Comparison of ENCODE assay signal across 11 mouse cellular contexts in the genomic region with DNA sequence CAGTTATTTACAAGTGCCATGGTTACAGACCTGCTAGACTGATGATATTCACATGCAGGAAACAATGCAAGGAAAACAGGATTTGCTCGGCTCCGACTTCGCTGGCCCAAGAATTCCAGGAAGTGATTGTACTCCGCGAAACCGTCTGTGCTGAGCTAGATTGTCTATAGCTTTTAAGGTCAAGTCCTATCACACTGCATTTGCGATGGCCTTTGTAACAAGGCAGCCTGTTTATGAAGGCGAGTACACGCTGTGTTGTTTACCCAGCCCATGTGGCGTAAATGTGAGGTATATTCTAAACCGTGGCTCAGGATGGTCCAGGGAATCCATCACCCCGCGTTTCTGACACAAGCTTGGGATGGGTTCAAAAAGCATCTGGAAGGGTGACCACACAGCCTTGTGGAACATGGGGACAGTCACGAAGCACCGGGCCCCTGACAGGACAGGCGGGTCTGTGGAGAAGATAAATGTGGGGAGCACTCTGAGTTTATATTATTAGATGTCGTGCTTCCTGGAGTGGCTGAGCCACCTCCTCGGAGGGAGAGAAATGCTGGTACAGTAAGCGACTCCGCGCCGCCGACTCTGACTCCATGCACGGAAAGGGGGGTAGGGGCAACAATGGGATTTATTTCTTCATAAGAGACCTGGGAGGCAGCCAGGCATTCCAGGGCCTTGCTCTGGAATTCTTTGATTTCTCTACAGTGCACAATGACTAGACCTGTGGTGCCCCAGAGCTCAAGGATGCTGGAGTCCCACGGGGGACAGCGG.
A peak's percentile ranks its signal among the peaks of the same experiment; 100 is the strongest.
DNase-seq lines count a peak whose midpoint lies in the region; ATAC-seq and TF ChIP-seq lines count a peak whose summit lies in the region.
"Had no signal": no experiment of that assay in that cellular context is flagged by ENCODE, and none has a peak within 500 bp of the region (broad histone marks: within the 10 kb centered on the region; RNA-seq: fewer than 3 reads in every experiment).

No protein-coding gene starts in this region.

- H3K4me1 ChIP-seq in heart, embryonic 11.5 days (ENCODE audit: control insufficient read depth, insufficient read depth, low read length) = no peaks in the 10 kb centered on the region
- H3K4me1 ChIP-seq in kidney, postnatal 0 days (replicated peaks; ENCODE audit: insufficient read depth, low read length) = no peaks in the 10 kb centered on the region
- peaks cover 11% of the 10 kb centered on the region; the same call in 1 of the 2 replicates for H3K4me1 ChIP-seq in lung, embryonic 15.5 days
- H3K4me1 ChIP-seq: limb, embryonic 13.5 days had no signal

- no peak for TF ChIP-seq CTCF in kidney, postnatal 0 days (IDR thresholded peaks at IDR 0.05; ENCODE audit: low read depth)

- DNase-seq in embryo, embryonic 10.5 days (ENCODE audit: low spot score) = peak; percentile 13
- DNase-seq in embryo, embryonic 9.5 days (ENCODE audit: extremely low spot score) = no peak
- DNase-seq in kidney, postnatal 0 days (ENCODE audit: low spot score) = peak; percentile 69
- no peak for DNase-seq in thymus, postnatal 14 days
- DNase-seq in right cerebral cortex, adult 2 months (ENCODE audit: low spot score in 2 of 2) = no peak
- no peak for DNase-seq in cerebellum, adult 9-10 months
- DNase-seq: B cell, adult 2 months; thymus, postnatal 25 days had no signal

- no peaks in the 10 kb centered on the region for H3K27me3 ChIP-seq in heart, embryonic 11.5 days (ENCODE audit: control insufficient read depth, insufficient read depth, low read length)
- no peaks in the 10 kb centered on the region for H3K27me3 ChIP-seq in kidney, postnatal 0 days (ENCODE audit: insufficient read depth, low read length)
- H3K27me3 ChIP-seq in lung, embryonic 15.5 days = no peaks in the 10 kb centered on the region
- H3K27me3 ChIP-seq: limb, embryonic 13.5 days had no signal

- H3K9ac ChIP-seq in heart, embryonic 11.5 days (ENCODE audit: low read depth, low read length) = no peak overlapping the region
- H3K9ac ChIP-seq in kidney, postnatal 0 days (ENCODE audit: low read depth, low read length) = no peak overlapping the region
- H3K9ac ChIP-seq in lung, embryonic 15.5 days = no peak overlapping the region
- H3K9ac ChIP-seq: limb, embryonic 13.5 days had no signal

- peak overlapping the region; percentile 4; the same call in 1 of the 2 replicates for H3K4me2 ChIP-seq in heart, embryonic 11.5 days
- H3K4me2 ChIP-seq in kidney, postnatal 0 days (ENCODE audit: low read length) = no peak overlapping the region
- peak overlapping the region; percentile 47 for H3K4me2 ChIP-seq in lung, embryonic 15.5 days
- H3K4me2 ChIP-seq: limb, embryonic 13.5 days had no signal

- H3K4me3 ChIP-seq in heart, embryonic 11.5 days (ENCODE audit: low read depth, low read length) = no peak overlapping the region
- no peak overlapping the region for H3K4me3 ChIP-seq in kidney, postnatal 0 days (replicated peaks; ENCODE audit: low read depth, low read length)
- peak overlapping the region; percentile 12 for H3K4me3 ChIP-seq in lung, embryonic 15.5 days
- H3K4me3 ChIP-seq: limb, embryonic 13.5 days had no signal

- no peaks in the 10 kb centered on the region for H3K36me3 ChIP-seq in heart, embryonic 11.5 days (ENCODE audit: control insufficient read depth, insufficient read depth, low read length)
- no peaks in the 10 kb centered on the region for H3K36me3 ChIP-seq in kidney, postnatal 0 days (ENCODE audit: insufficient read depth, low read length)
- no peaks in the 10 kb centered on the region for H3K36me3 ChIP-seq in lung, embryonic 15.5 days
- H3K36me3 ChIP-seq: limb, embryonic 13.5 days had no signal

- 63% methylated on average over 26 of the region's 26 CpGs for WGBS in heart, embryonic 11.5 days (ENCODE audit: insufficient replicate concordance)
- 62% methylated on average over 26 of the region's 26 CpGs for WGBS in kidney, postnatal 0 days
- 34% methylated on average over 26 of the region's 26 CpGs for WGBS in lung, embryonic 15.5 days

- ATAC-seq in heart, embryonic 11.5 days (replicated peaks; ENCODE audit: insufficient number of reproducible peaks, low FRiP score, low TSS enrichment) = peak; percentile 39; the same call in 1 of the 2 replicates
- ATAC-seq in kidney, postnatal 0 days (replicated peaks; ENCODE audit: low FRiP score, low read depth) = peak; percentile 52; the same call in 1 of the 2 replicates
- peak; percentile 86 for ATAC-seq in lung, embryonic 15.5 days (ENCODE audit: borderline replicate concordance, extremely low read depth, low FRiP score, low TSS enrichment)

- H3K27ac ChIP-seq in heart, embryonic 11.5 days (ENCODE audit: low read depth, low read length) = peak overlapping the region; percentile 60
- no peak overlapping the region for H3K27ac ChIP-seq in kidney, postnatal 0 days
- H3K27ac ChIP-seq in lung, embryonic 15.5 days = peak overlapping the region; percentile 57
- H3K27ac ChIP-seq: limb, embryonic 13.5 days had no signal

- H3K9me3 ChIP-seq in heart, embryonic 11.5 days (replicated peaks; ENCODE audit: control insufficient read depth, low read length) = no peaks in the 10 kb centered on the region
- no peaks in the 10 kb centered on the region for H3K9me3 ChIP-seq in kidney, postnatal 0 days (replicated peaks; ENCODE audit: low read length)
- no peaks in the 10 kb centered on the region for H3K9me3 ChIP-seq in lung, embryonic 15.5 days
- H3K9me3 ChIP-seq: limb, embryonic 13.5 days had no signal

Comparison
In these comparisons a context has a peak if more than half of its experiments do, and no peak if none do; other contexts are left out.
1. DNase-seq: peak in embryo, embryonic 10.5 days (single experiment) and kidney, postnatal 0 days (single experiment); none in embryo, embryonic 9.5 days (single experiment), thymus, postnatal 14 days (single experiment), right cerebral cortex, adult 2 months (0 of 2) and cerebellum, adult 9-10 months (single experiment).
2. Peak in every context shown above with its lines, with median percentiles within 50 percentile points of each other: ATAC-seq.